10 mouse cellular contexts compared by ENCODE assay signal in genomic region chr12:109436852-109437251, GRCm38 (mm10). TPM values are rescaled to one million over a fixed set of nuclear protein-coding genes. Genes with fewer than 3 reads are reported as not detected.
DNase-seq lines count a peak whose midpoint lies in the region; ATAC-seq and TF ChIP-seq lines count a peak whose summit lies in the region.
"Had no signal": no experiment of that assay in that cellular context is flagged by ENCODE, and none has a peak within 500 bp of the region (broad histone marks: within the 10 kb centered on the region; RNA-seq: fewer than 3 reads in every experiment).

No protein-coding gene starts in this region.

- no peaks in the 10 kb centered on the region for H3K36me3 ChIP-seq in heart, postnatal 0 days (replicated peaks; ENCODE audit: control insufficient read depth, insufficient read depth, low read length)
- no peaks in the 10 kb centered on the region for H3K36me3 ChIP-seq in forebrain, embryonic 14.5 days (ENCODE audit: control insufficient read depth, insufficient read depth, low read length)
- H3K36me3 ChIP-seq in liver, embryonic 15.5 days (replicated peaks) = no peaks in the 10 kb centered on the region

- DNase-seq in heart, postnatal 0 days (ENCODE audit: low spot score) = no peak
- DNase-seq in heart, postnatal 14 days = no peak
- DNase-seq in MN1 (ENCODE audit: low spot score) = peak; percentile 78
- no peak for DNase-seq in forebrain, embryonic 14.5 days (ENCODE audit: low spot score)
- DNase-seq in left cerebral cortex, adult 18-20 months (ENCODE audit: low spot score in 2 of 2) = no peak
- no peak for DNase-seq in natural killer cell, adult 2 months (ENCODE audit: low spot score in 2 of 2)
- no peak for DNase-seq in spleen, postnatal 10 days (ENCODE audit: low spot score in 2 of 2)

- no peak overlapping the region for H3K9ac ChIP-seq in heart, postnatal 0 days (replicated peaks; ENCODE audit: low read depth, low read length)
- H3K9ac ChIP-seq in forebrain, embryonic 14.5 days (ENCODE audit: low read length) = 0 out of 2 replicates have a peak overlapping the region, but pooled peaks have one; percentile 29
- H3K9ac ChIP-seq in liver, embryonic 15.5 days = no peak overlapping the region

- 25% methylated on average over 12 of the region's 12 CpGs for WGBS in heart, postnatal 0 days
- 31% methylated on average over 12 of the region's 12 CpGs for WGBS in forebrain, embryonic 14.5 days
- WGBS in liver, embryonic 15.5 days (ENCODE audit: insufficient replicate concordance) = 10% methylated on average over 12 of the region's 12 CpGs

- no peaks in the 10 kb centered on the region for H3K27me3 ChIP-seq in heart, postnatal 0 days (ENCODE audit: control insufficient read depth, insufficient read depth, low read length)
- no peaks in the 10 kb centered on the region for H3K27me3 ChIP-seq in forebrain, embryonic 14.5 days (replicated peaks; ENCODE audit: control insufficient read depth, insufficient read depth, low read length)
- no peaks in the 10 kb centered on the region for H3K27me3 ChIP-seq in liver, embryonic 15.5 days

- no peak overlapping the region for H3K4me2 ChIP-seq in heart, postnatal 0 days (ENCODE audit: low read depth, low read length)
- no peak overlapping the region for H3K4me2 ChIP-seq in forebrain, embryonic 14.5 days (ENCODE audit: low read length)
- peak overlapping the region; percentile 61 for H3K4me2 ChIP-seq in liver, embryonic 15.5 days

- no peak overlapping the region for H3K4me3 ChIP-seq in heart, postnatal 0 days (ENCODE audit: low read depth, low read length)
- H3K4me3 ChIP-seq in forebrain, embryonic 14.5 days (ENCODE audit: low read depth, low read length) = no peak overlapping the region
- no peak overlapping the region for H3K4me3 ChIP-seq in liver, embryonic 15.5 days (replicated peaks)

- no peak for TF ChIP-seq EP300 in heart, postnatal 0 days (IDR thresholded peaks at IDR 0.05; ENCODE audit: low read depth)

- no peak for TF ChIP-seq CTCF in heart, postnatal 0 days (IDR thresholded peaks at IDR 0.05; ENCODE audit: low read depth)

- 0 out of 2 replicates have a peak, but pooled peaks cover 13% of the 10 kb centered on the region for H3K4me1 ChIP-seq in heart, postnatal 0 days (ENCODE audit: control insufficient read depth, insufficient read depth)
- peaks cover 25% of the 10 kb centered on the region for H3K4me1 ChIP-seq in forebrain, embryonic 14.5 days (ENCODE audit: control insufficient read depth, insufficient read depth, low read length)
- H3K4me1 ChIP-seq in liver, embryonic 15.5 days (replicated peaks) = peaks cover 54% of the 10 kb centered on the region

- 0 out of 2 replicates have a peak, but pooled peaks have one; percentile 12 for ATAC-seq in heart, postnatal 0 days (ENCODE audit: insufficient read depth, low read depth)
- no peak for ATAC-seq in forebrain, embryonic 14.5 days
- ATAC-seq in liver, embryonic 15.5 days (ENCODE audit: insufficient read depth) = no peak

- H3K9me3 ChIP-seq in heart, postnatal 0 days (replicated peaks; ENCODE audit: control insufficient read depth, low read length) = no peaks in the 10 kb centered on the region
- no peaks in the 10 kb centered on the region for H3K9me3 ChIP-seq in forebrain, embryonic 14.5 days (replicated peaks; ENCODE audit: control insufficient read depth, low read length)
- H3K9me3 ChIP-seq in liver, embryonic 15.5 days (replicated peaks) = no peaks in the 10 kb centered on the region

- 0 out of 2 replicates have a peak overlapping the region, but pooled peaks have one; percentile 32 for H3K27ac ChIP-seq in heart, postnatal 0 days (ENCODE audit: low read depth)
- H3K27ac ChIP-seq in forebrain, embryonic 14.5 days (ENCODE audit: low read depth, low read length) = no peak overlapping the region
- peak overlapping the region; percentile 81 for H3K27ac ChIP-seq in liver, embryonic 15.5 days (replicated peaks)
- H3K27ac ChIP-seq: kidney, postnatal 0 days had no signal

- intact Hi-C loops in heart, postnatal 14 days (cut with DNase I) = loop anchor here (1.0 to 5.0 kb wide), 4 partner anchors 100 to 936 kb away; no protein-coding TSS in a partner anchor

RNA-seq across cellular contexts. Expression of gene Dlk1, which starts 15.8 kb away (rescaled TPM):
- 45.0 and 55.2 TPM in 2 replicates for total RNA-seq in heart, postnatal 0 days (2014; rRNA removed; ENCODE audit: low replicate concordance)
- polyA plus RNA-seq in heart, postnatal 0 days (2015; fragmentation: Nextera tagmentation; extraction: Ambion mirVana) = 55.1 and 62.9 TPM in 2 replicates
- total RNA-seq in heart, postnatal 14 days (2021) = 1 to 10 TPM; 2.7 to 3.1 TPM
- 57.9 and 61.8 TPM in 2 replicates for polyA plus RNA-seq in forebrain, embryonic 14.5 days (2014; fragmentation: Nextera tagmentation; extraction: Ambion mirVana)
- polyA plus RNA-seq in liver, embryonic 15.5 days (2015; fragmentation: Nextera tagmentation; extraction: Ambion mirVana) = 455 and 460 TPM in 2 replicates
- 1 to 10 TPM; 4.7 to 7.5 TPM for total RNA-seq in left cerebral cortex, adult 18-20 months (2021)
- total RNA-seq: megakaryocyte-erythroid progenitor cell, adult 5-6 weeks had no signal
